Comparison of ENCODE assay signal across 23 mouse cellular contexts in the genomic region with DNA sequence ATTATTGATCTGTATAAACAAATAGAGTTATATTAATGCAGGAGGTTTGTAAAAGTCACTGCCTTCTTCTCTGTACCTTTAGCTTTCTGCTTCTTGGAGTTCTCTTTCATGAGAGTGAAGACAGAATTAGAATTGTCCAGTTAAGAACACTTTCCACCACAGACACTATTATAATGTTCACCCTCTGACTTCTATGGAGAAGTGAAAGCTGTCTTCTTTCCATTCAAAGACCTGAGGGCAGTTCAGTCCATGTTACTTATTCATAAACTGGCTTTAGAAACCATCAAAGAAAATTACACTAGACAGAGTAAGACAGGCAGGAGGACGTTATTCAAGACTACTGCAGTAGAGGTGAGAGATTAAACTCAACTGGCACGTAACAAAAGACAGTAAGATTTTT.
"Had no signal": no experiment of that assay in that cellular context is flagged by ENCODE, and none has a peak within 500 bp of the region (broad histone marks: within the 10 kb centered on the region; RNA-seq: fewer than 3 reads in every experiment).

No protein-coding gene starts in this region.

- H3K36me3 ChIP-seq: heart, embryonic 13.5 days; heart, embryonic 15.5 days; hindbrain, embryonic 13.5 days; hindbrain, embryonic 15.5 days; limb, embryonic 13.5 days; limb, embryonic 15.5 days had no signal

- H3K4me1 ChIP-seq: heart, embryonic 13.5 days; heart, embryonic 15.5 days; hindbrain, embryonic 13.5 days; hindbrain, embryonic 15.5 days; limb, embryonic 13.5 days; limb, embryonic 15.5 days had no signal

- H3K9me3 ChIP-seq: heart, embryonic 13.5 days; heart, embryonic 15.5 days; hindbrain, embryonic 13.5 days; hindbrain, embryonic 15.5 days; limb, embryonic 13.5 days; limb, embryonic 15.5 days had no signal

- H3K4me3 ChIP-seq: heart, adult 2 months; heart, embryonic 13.5 days; heart, embryonic 15.5 days; hindbrain, embryonic 13.5 days; hindbrain, embryonic 15.5 days; limb, embryonic 13.5 days; limb, embryonic 15.5 days had no signal

- H3K27ac ChIP-seq: heart, adult 2 months; heart, embryonic 13.5 days; heart, embryonic 15.5 days; hindbrain, embryonic 13.5 days; hindbrain, embryonic 15.5 days; hindbrain, postnatal 0 days; limb, embryonic 13.5 days; limb, embryonic 15.5 days had no signal

- H3K4me2 ChIP-seq: heart, embryonic 11.5 days; heart, embryonic 13.5 days; heart, embryonic 15.5 days; hindbrain, embryonic 13.5 days; hindbrain, embryonic 15.5 days; limb, embryonic 13.5 days; limb, embryonic 15.5 days had no signal

- H3K9ac ChIP-seq: heart, embryonic 13.5 days; heart, embryonic 15.5 days; hindbrain, embryonic 13.5 days; hindbrain, embryonic 15.5 days; limb, embryonic 13.5 days; limb, embryonic 15.5 days had no signal

- ATAC-seq: hindbrain, postnatal 0 days; intestine, postnatal 0 days had no signal

- DNase-seq: gastrocnemius, postnatal 14 days; gastrocnemius, postnatal 36 days; heart, adult 11 months; heart, adult 2 months; heart, postnatal 14 days; heart, postnatal 36 days; kidney, adult 18-20 months; kidney, adult 8-10 months; kidney, postnatal 10 days; kidney, postnatal 25 days; kidney, postnatal 4 days; layer of hippocampus, adult 9-11 months; layer of hippocampus, postnatal 36 days; left cerebral cortex, postnatal 4 days had no signal

- H3K27me3 ChIP-seq: heart, embryonic 13.5 days; heart, embryonic 15.5 days; hindbrain, embryonic 13.5 days; hindbrain, embryonic 15.5 days; limb, embryonic 13.5 days; limb, embryonic 15.5 days had no signal
